Mouse (Mus musculus): ENCODE data around the gene 1700028J19Rik.

DNA sequence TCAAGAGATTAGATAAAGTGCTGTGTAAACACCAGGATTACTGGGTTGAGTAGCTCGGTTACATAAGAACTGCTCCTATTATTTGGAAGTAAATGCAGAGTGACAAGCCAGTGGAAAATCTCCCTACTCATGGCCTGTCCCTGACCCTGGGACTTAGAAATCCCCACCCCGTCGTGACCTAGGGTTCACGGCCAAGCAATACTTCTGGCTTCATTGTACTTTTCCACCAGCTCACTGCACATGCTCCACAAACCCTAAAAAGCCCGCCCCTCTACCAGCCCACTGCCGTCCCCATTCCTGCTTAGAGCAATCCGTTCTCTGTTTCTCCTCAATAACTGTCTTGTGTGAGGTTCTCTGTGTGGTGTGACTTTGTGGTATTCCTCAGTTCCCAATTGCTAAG, 41.3 kb upstream of the 1700028J19Rik start:
- TF ChIP-seq CTCF (IDR thresholded peaks at IDR 0.05; ENCODE audit: low read depth): no peak
- no peak for TF ChIP-seq EP300 (optimal IDR thresholded peaks at IDR 0.05)

All from stomach, postnatal 0 days (tissue).